In the genomic region with DNA sequence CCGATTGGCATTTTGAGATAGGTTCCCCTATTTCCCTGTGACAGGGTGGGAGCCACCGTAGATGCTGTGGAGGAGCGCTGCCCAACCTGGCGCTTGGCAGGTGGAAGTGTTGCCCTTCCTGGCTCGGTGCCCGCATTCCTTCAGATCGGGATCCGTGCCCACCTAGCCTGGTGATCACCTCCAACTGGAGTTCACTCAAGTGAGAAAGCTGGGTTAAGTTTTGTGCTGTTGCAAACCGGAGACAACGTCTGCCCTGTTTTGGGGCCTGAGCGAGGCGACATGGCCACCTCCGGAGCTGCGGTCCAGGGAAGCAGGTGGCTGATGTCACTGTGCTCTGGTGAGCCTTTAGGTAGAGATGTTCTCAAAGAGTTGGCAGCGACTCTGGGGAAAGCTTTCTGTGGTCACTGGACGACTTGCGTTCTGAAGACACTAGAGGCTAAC, we compare ENCODE assay signal across 10 mouse cellular contexts. TPM values are rescaled to one million over a fixed set of nuclear protein-coding genes. Genes with fewer than 3 reads are reported as not detected.
DNase-seq lines count a peak whose midpoint lies in the region; ATAC-seq and TF ChIP-seq lines count a peak whose summit lies in the region.
"Had no signal": no experiment of that assay in that cellular context is flagged by ENCODE, and none has a peak within 500 bp of the region (broad histone marks: within the 10 kb centered on the region; RNA-seq: fewer than 3 reads in every experiment).

No protein-coding gene starts in this region.

- H3K9me3 ChIP-seq in E14TG2a.4 (ENCODE audit: low read length), result no peaks in the 10 kb centered on the region
- no peaks in the 10 kb centered on the region for H3K9me3 ChIP-seq in intestine, embryonic 15.5 days
- no peaks in the 10 kb centered on the region for H3K9me3 ChIP-seq in limb, embryonic 15.5 days
- 0 out of 2 replicates have a peak, but pooled peaks cover 6% of the 10 kb centered on the region for H3K9me3 ChIP-seq in neural tube, embryonic 13.5 days

- TF ChIP-seq CTCF in E14TG2a.4 (conservative IDR thresholded peaks at IDR 0.05; ENCODE audit: low read length), result no peak
- TF ChIP-seq CTCF in embryonic fibroblast, embryonic 13.5 days (IDR thresholded peaks at IDR 0.05; ENCODE audit: borderline replicate concordance, insufficient read depth, low read length), result no peak

- H3K27ac ChIP-seq in embryonic fibroblast, embryonic 13.5 days (ENCODE audit: insufficient read depth, low read length), result no peak overlapping the region
- H3K27ac ChIP-seq in intestine, embryonic 15.5 days, result no peak overlapping the region
- no peak overlapping the region for H3K27ac ChIP-seq in limb, embryonic 15.5 days
- H3K27ac ChIP-seq in neural tube, embryonic 13.5 days (replicated peaks), result no peak overlapping the region

- peak overlapping the region; percentile 97 for H3K4me2 ChIP-seq in intestine, embryonic 15.5 days (replicated peaks)
- peak overlapping the region; percentile 98 for H3K4me2 ChIP-seq in limb, embryonic 15.5 days
- H3K4me2 ChIP-seq in neural tube, embryonic 13.5 days, result peak overlapping the region; percentile 93

- H3K27me3 ChIP-seq in E14TG2a.4 (ENCODE audit: insufficient read depth, low read length), result peaks cover 14% of the 10 kb centered on the region
- peaks cover 10% of the 10 kb centered on the region for H3K27me3 ChIP-seq in intestine, embryonic 15.5 days (replicated peaks)
- peaks cover 26% of the 10 kb centered on the region; the same call in 1 of the 2 replicates for H3K27me3 ChIP-seq in limb, embryonic 15.5 days
- peaks cover 36% of the 10 kb centered on the region for H3K27me3 ChIP-seq in neural tube, embryonic 13.5 days

- no peak for TF ChIP-seq POLR2A in embryonic fibroblast, embryonic 13.5 days (IDR thresholded peaks at IDR 0.05; ENCODE audit: low read depth, low read length)

- peaks cover 7% of the 10 kb centered on the region for H3K36me3 ChIP-seq in E14TG2a.4 (ENCODE audit: insufficient read depth, low read length)
- no peaks in the 10 kb centered on the region for H3K36me3 ChIP-seq in intestine, embryonic 15.5 days
- H3K36me3 ChIP-seq in limb, embryonic 15.5 days, result no peaks in the 10 kb centered on the region
- no peaks in the 10 kb centered on the region for H3K36me3 ChIP-seq in neural tube, embryonic 13.5 days

- ATAC-seq in cerebellum, adult (ENCODE audit: insufficient number of reproducible peaks, low FRiP score, low TSS enrichment), result no peak
- peak; percentile 12 for ATAC-seq in intestine, embryonic 15.5 days
- ATAC-seq in limb, embryonic 15.5 days (ENCODE audit: insufficient number of reproducible peaks, low FRiP score, low TSS enrichment, low read depth), result no peak
- peak; percentile 74; the same call in 1 of the 2 replicates for ATAC-seq in neural tube, embryonic 13.5 days (ENCODE audit: low read depth)
- no peak for ATAC-seq in monocyte, adult 5-6 weeks (replicated peaks; ENCODE audit: insufficient number of reproducible peaks, low FRiP score, low TSS enrichment, poor library complexity, severe bottlenecking)

- peak overlapping the region; percentile 85 for H3K4me3 ChIP-seq in E14TG2a.4 (replicated peaks; ENCODE audit: low read length)
- H3K4me3 ChIP-seq in embryonic fibroblast, embryonic 13.5 days (ENCODE audit: insufficient read depth, low read length), result peak overlapping the region; percentile 59
- H3K4me3 ChIP-seq in intestine, embryonic 15.5 days (replicated peaks), result peak overlapping the region; percentile 60
- peak overlapping the region; percentile 60 for H3K4me3 ChIP-seq in limb, embryonic 15.5 days
- H3K4me3 ChIP-seq in neural tube, embryonic 13.5 days, result peak overlapping the region; percentile 62
- H3K4me3 ChIP-seq: myocyte had no signal

- peak; percentile 28 for DNase-seq in cerebellum, adult 11 months

- 4% methylated on average over 17 of the region's 17 CpGs for WGBS in intestine, embryonic 15.5 days
- 4% methylated on average over 17 of the region's 17 CpGs for WGBS in limb, embryonic 15.5 days
- WGBS in neural tube, embryonic 13.5 days, result 3% methylated on average over 17 of the region's 17 CpGs

- H3K4me1 ChIP-seq in E14TG2a.4 (replicated peaks; ENCODE audit: low read depth, low read length), result peaks cover 52% of the 10 kb centered on the region
- no peaks in the 10 kb centered on the region for H3K4me1 ChIP-seq in embryonic fibroblast, embryonic 13.5 days (ENCODE audit: control insufficient read depth, insufficient read depth, low read length)
- H3K4me1 ChIP-seq in intestine, embryonic 15.5 days (replicated peaks), result peaks cover 11% of the 10 kb centered on the region; the same call in 1 of the 2 replicates
- peaks cover 16% of the 10 kb centered on the region for H3K4me1 ChIP-seq in limb, embryonic 15.5 days
- peaks cover 11% of the 10 kb centered on the region for H3K4me1 ChIP-seq in neural tube, embryonic 13.5 days (replicated peaks)

- peak overlapping the region; percentile 71 for H3K9ac ChIP-seq in intestine, embryonic 15.5 days
- H3K9ac ChIP-seq in limb, embryonic 15.5 days, result peak overlapping the region; percentile 50
- peak overlapping the region; percentile 73 for H3K9ac ChIP-seq in neural tube, embryonic 13.5 days

RNA-seq across cellular contexts. Expression of a gene that starts 0.8 kb away (rescaled TPM):
- 0.30 TPM in 1 of 2 replicates, not detected in the other for polyA plus RNA-seq in embryonic fibroblast, embryonic 13.5 days (2011; ENCODE audit: insufficient read length, low read depth, missing spikeins)
- 21.0 and 22.1 TPM in 2 replicates for polyA plus RNA-seq in intestine, embryonic 15.5 days (2015; fragmentation: Nextera tagmentation; extraction: Ambion mirVana)
- 5.2 and 5.6 TPM in 2 replicates for polyA plus RNA-seq in limb, embryonic 15.5 days (2015; fragmentation: Nextera tagmentation; extraction: Ambion mirVana)
- polyA plus RNA-seq in neural tube, embryonic 13.5 days (2015; fragmentation: Nextera tagmentation; extraction: Ambion mirVana), result 16.3 and 17.0 TPM in 2 replicates
- total RNA-seq in monocyte, adult 5-6 weeks (2017), result 0.57 to 2.5 TPM (median 0.64 TPM) in 3 replicates
- polyA plus RNA-seq: erythroblast, embryonic 14.5 days had no signal

Comparison
In these comparisons a context has a peak if more than half of its experiments do, and no peak if none do; other contexts are left out.
1. ATAC-seq: peak in intestine, embryonic 15.5 days (single experiment) and neural tube, embryonic 13.5 days (single experiment); none in cerebellum, adult (single experiment), limb, embryonic 15.5 days (single experiment) and monocyte, adult 5-6 weeks (single experiment).
2. Peak in every context shown above with its lines, with median percentiles within 50 percentile points of each other: H3K4me3 ChIP-seq, H3K4me2 ChIP-seq and H3K9ac ChIP-seq.